Mouse (Mus musculus): ENCODE results near the gene Dll3. TPM values are rescaled to one million over a fixed set of nuclear protein-coding genes. Genes with fewer than 3 reads are reported as not detected.

Gene Dll3
- 1 to 10 TPM; 1.4 to 1.8 TPM for total RNA-seq (2021)

DNA sequence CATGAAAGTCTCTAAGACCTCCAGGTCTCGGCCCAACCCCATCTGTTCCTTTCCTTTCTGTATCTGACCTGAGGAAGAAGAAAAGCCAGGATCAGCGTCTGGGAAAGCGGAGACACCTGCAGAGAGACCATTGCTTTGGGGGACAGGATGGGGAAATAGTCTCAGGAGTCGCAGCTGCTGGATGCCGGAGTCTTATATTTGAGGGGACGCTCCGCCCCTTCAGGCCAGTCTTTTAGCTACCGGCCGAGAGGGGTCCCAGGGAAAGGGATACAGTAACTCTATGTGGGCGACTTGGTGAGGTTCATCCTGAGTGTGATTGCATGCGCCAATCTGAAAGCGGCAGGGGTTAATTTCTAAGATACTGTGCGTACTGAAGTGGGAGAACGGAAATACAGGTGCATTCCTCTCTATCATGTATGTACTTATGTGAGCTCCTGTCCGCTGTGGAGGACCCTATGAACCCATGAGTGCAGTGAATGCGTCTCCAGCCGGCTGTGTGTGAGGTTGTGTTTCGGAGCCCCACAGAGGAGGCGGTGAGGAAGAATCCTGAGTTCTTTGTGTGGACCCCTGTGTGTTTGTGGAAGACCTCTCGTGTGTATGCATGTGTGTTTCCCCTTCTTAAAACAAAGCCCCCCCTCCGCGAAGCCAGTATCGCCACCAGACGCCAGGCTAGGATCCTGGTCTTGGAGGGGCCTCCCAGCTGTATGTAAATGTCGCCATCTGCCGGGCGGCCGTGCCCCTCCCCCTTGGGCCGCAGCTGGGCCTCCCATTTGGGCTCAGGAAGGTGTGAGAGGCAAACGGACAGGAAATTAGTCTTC lies at the start of gene Dll3:
Gene Dll3, minus strand, starts transcription at position 623 of the 818 bp plus-strand sequence.
- DNase-seq (ENCODE audit: low spot score in 2 of 2) = peak in 1 of 2 experiments; percentile 19
- intact Hi-C loops (cut with DNase I) = loop anchor here (10.0 kb wide), 1 partner anchor 247 kb away; the partner anchor contains the start of gene Psmc4

DNA sequence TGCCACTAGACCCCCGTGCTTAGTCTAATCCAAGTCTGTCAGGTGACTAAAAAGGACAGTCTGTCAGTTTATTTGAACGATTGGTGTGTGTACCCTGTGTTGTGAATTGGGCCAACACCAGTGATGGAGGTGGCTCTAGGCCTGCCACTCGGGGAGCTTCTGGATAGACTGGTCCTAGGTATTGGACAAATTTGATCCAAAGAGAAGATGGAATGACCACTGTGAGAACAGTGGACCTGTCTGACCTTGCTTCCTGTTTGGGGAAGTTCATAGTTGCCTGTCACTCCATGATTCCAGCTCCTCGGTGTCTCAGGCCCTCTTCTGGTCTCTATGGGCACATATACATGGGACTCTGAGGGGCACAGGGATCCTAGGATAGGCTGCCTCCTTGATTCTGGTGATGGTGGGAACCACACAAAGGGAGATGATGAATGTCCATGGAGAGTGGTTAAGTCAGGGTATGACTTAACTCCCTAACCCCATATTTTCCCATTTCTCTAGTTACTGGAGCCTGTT lies 49.7 kb upstream of the Dll3 start:
- intact Hi-C loops (cut with DNase I) = no loop called here
- no peak for DNase-seq (ENCODE audit: low spot score in 2 of 2)

- peak; percentile 98 for DNase-seq (ENCODE audit: low spot score in 2 of 2)
- intact Hi-C loops (cut with DNase I) = no loop called here
Measured at GRCm38 (mm10) chr7:28350155-28350883, 48.3 kb upstream of the Dll3 start, which contains the start of gene Rps16. Rps16 (plus strand) TSS chr7:28350652.

DNA sequence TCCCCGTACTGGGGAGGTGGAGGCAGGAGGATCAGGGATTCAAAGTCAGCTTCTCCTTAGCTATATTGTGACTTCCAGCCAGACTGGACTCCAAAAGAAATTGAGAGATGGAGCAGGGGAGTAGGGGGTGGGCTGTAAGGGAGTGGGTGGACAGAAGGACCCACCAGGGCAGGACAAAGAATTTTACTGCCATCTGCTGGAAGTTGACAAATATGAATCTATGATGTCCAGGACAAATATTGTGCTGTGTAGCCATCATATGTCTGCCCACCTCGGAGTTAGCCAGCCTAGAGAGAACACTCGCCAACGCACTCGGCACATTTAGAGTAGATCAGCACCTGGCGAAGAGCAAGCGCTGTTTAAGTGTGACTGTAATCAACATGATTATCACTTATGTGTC lies 46.6 kb upstream of the Dll3 start:
- DNase-seq (ENCODE audit: low spot score in 2 of 2) = no peak
- intact Hi-C loops (cut with DNase I) = no loop called here

DNA sequence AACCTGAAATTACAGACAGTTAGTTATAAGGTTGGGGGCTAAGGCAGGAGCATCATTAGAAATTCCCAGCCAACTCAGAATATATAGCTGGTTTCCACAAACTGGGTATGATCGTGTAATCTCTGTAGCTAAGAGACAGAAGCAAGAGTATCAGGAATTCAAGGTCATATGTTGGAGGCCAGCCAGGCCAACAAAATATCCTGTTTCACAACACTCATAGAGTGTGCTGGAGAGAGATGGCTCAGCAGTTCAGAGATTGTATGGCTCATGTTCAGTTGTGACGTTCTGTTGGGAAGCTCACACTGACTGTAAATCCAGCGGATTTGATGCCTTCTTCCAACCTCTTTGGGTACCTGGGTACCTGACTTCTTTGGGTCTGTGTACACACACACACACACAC lies 45.7 kb upstream of the Dll3 start:
- DNase-seq (ENCODE audit: low spot score in 2 of 2) = no peak
- intact Hi-C loops (cut with DNase I) = no loop called here

GRCm38 (mm10) chr7:28344637-28345036 lies 42.6 kb upstream of the Dll3 start:
- DNase-seq (ENCODE audit: low spot score in 2 of 2) = peak in 1 of 2 experiments; percentile 24
- intact Hi-C loops (cut with DNase I) = no loop called here

GRCm38 (mm10) chr7:28341381-28341780 lies 39.3 kb upstream of the Dll3 start:
- DNase-seq (ENCODE audit: low spot score in 2 of 2) = no peak
- intact Hi-C loops (cut with DNase I) = no loop called here

- intact Hi-C loops (cut with DNase I) = no loop called here
- no peak for DNase-seq (ENCODE audit: low spot score in 2 of 2)
Measured at GRCm38 (mm10) chr7:28339213-28339917, 37.3 kb upstream of the Dll3 start.

- peak; percentile 95 to 96 for DNase-seq (ENCODE audit: low spot score in 2 of 2)
- intact Hi-C loops (cut with DNase I) = loop anchor here (1.0 kb wide), 1 partner anchor 26 kb away; the partner anchor contains the start of gene Timm50
Measured at GRCm38 (mm10) chr7:28338108-28338998, 36.3 kb upstream of the Dll3 start, which contains the start of gene Supt5. Supt5 (minus strand) TSS chr7:28338746.

- DNase-seq (ENCODE audit: low spot score in 2 of 2) = no peak
- intact Hi-C loops (cut with DNase I) = no loop called here
Measured at GRCm38 (mm10) chr7:28335471-28335870, 33.4 kb upstream of the Dll3 start.

DNA sequence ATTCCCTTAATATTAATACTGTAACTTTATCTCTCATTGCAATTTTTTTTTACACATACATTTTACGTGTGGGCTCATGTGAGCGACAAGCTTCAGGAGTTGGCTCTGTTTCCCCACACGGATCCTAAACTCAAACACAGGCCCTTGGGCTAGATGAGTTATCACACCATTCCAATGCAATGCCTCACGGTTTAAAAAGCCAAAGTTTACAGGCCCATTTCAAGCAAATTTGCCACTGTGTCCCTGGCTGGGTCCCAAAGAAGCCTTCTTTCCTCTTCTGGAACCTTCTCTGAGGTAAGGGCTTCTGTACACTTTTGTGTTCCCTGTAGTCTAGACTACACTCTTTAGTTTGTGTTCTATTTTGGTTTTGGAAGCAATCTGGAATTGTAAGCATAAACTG lies 32.5 kb upstream of the Dll3 start:
- DNase-seq (ENCODE audit: low spot score in 2 of 2) = no peak
- intact Hi-C loops (cut with DNase I) = no loop called here

DNA sequence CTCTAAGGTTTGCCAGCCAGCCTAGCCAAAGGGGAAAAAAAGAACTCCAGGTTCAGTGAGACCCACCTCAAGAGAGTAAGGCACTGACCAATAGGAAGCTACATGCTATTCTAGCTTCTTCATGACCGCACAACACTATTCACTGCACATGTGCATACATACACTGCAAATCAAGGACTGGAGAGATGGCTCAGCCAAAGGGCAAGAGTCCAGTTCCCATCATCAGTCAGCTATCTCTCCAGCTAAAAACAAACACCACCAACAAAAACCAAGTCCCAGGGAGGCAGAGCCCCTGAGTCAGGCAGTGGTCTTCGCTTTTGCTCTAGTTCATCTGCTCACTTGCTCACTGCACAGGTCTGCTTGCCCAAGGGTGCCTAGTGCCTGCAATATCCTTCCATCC lies 26.2 kb upstream of the Dll3 start:
- intact Hi-C loops (cut with DNase I) = no loop called here
- no peak for DNase-seq (ENCODE audit: low spot score in 2 of 2)

- no peak for DNase-seq (ENCODE audit: low spot score in 2 of 2)
Measured at GRCm38 (mm10) chr7:28326457-28326856, 24.4 kb upstream of the Dll3 start.

DNA sequence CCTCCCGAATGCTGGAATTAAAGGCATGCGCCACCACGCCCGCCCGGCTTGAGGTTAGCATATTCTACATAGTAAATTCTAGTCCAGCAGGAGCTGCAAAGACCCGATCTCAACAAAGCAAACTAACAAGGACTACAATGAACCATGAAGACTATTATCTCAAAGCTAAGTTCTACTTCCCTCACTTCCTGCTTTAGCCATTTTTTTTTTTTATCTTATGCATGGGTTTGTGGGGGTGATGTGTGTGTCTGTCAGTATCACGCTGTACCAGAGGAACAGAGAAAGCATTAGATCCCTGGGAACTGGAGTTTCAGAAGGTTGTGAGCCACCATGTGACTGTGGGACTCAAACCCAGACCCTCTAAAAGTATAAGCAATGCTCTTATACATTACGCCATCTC lies 23.3 kb upstream of the Dll3 start:
- intact Hi-C loops (cut with DNase I) = no loop called here
- no peak for DNase-seq (ENCODE audit: low spot score in 2 of 2)

More at GRCm38 (mm10) chr7:28326457-28326856, 24.4 kb upstream of the Dll3 start:
- intact Hi-C loops (cut with DNase I) = no loop called here

GRCm38 (mm10) chr7:28321974-28322720 lies 20.1 kb upstream of the Dll3 start:
- intact Hi-C loops (cut with DNase I) = no loop called here
- no peak for DNase-seq (ENCODE audit: low spot score in 2 of 2)

- DNase-seq (ENCODE audit: low spot score in 2 of 2) = no peak
- intact Hi-C loops (cut with DNase I) = no loop called here
Measured at GRCm38 (mm10) chr7:28318714-28319113, 16.7 kb upstream of the Dll3 start.

DNA sequence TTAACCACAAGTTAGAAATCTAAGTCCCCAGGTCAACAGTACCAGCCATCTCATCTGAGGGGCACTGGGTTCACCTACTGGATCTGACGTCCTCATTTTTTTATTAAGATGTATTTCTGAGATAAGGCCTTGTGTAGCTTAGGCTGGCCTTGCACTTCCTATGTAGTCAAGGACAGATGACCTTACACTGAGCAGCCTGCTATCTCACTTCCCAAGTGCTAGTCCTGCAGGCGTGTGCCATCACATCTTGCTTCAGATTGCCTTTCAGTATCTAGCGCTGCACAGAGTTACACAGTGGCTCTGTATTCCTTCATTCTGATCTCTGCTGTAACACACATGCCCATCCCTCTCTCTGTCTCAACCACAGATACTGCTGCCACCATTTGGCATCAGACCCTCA lies 16.0 kb upstream of the Dll3 start:
- intact Hi-C loops (cut with DNase I) = no loop called here
- DNase-seq (ENCODE audit: low spot score in 2 of 2) = no peak

- intact Hi-C loops (cut with DNase I) = loop anchor here (1.0 kb wide), 1 partner anchor 26 kb away; the partner anchor contains the start of gene Supt5
- DNase-seq (ENCODE audit: low spot score in 2 of 2) = peak; percentile 99
Measured at GRCm38 (mm10) chr7:28311926-28312543, 10.0 kb upstream of the Dll3 start, which contains the start of gene Timm50. Timm50 (minus strand) TSS chr7:28312072.

Measured in left cerebral cortex, postnatal 36 days (tissue).